Mouse (Mus musculus) hindbrain, embryonic 14.5 days (tissue): ENCODE measurements around the gene Ifitm3. TPM values are rescaled to one million over a fixed set of nuclear protein-coding genes. Genes with fewer than 3 reads are reported as not detected.

Experiments
- ATAC-seq: fragments of 200-750 bp; cut with Nextera tagmentation; 2 replicates; pipeline ENCODE4 v1.8.0; 2017; ENCODE audit warnings: moderate number of reproducible peaks, mild to moderate bottlenecking, moderate TSS enrichment, moderate library complexity; ENCODE audit not compliant: low FRiP score
- DNase-seq: peaks from one replicate; pipeline ENCODE4 v3.0.0-alpha.2; 2015; ENCODE audit warnings: low spot score
- H3K27ac ChIP-seq: fragments of 300-500 bp; sonication (generic); 2 replicates; pipeline ENCODE4 v1.5.1; 2014; ENCODE audit warnings: mild to moderate bottlenecking, moderate library complexity
- H3K27me3 ChIP-seq: fragments of 300-500 bp; sonication (generic); 2 replicates; pipeline ENCODE4 v1.6.1; 2014; ENCODE audit warnings: mild to moderate bottlenecking, low read length, mixed read lengths; ENCODE audit not compliant: control insufficient read depth, insufficient read depth
- H3K36me3 ChIP-seq: fragments of 300-500 bp; sonication (generic); replicated peaks from 2 replicates; pipeline ENCODE4 v1.6.1; 2014; ENCODE audit not compliant: control insufficient read depth, insufficient read depth
- H3K4me1 ChIP-seq: fragments of 300-500 bp; sonication (generic); replicated peaks from 2 replicates; pipeline ENCODE4 v1.6.1; 2014; ENCODE audit warnings: antibody characterized with exemption, low read length, mixed read lengths; ENCODE audit not compliant: control insufficient read depth, insufficient read depth
- H3K4me2 ChIP-seq: fragments of 300-500 bp; sonication (generic); replicated peaks from 2 replicates; pipeline ENCODE4 v1.6.1; 2014; ENCODE audit warnings: mild to moderate bottlenecking, moderate library complexity
- H3K4me3 ChIP-seq: fragments of 300-500 bp; sonication (generic); replicated peaks from 2 replicates; pipeline ENCODE4 v1.5.1; 2014; ENCODE audit warnings: mild to moderate bottlenecking, low read length
- H3K9ac ChIP-seq: fragments of 300-500 bp; sonication (generic); 2 replicates; pipeline ENCODE4 v1.6.1; 2014
- H3K9me3 ChIP-seq: fragments of 300-500 bp; sonication (generic); 2 replicates; pipeline ENCODE4 v1.6.1; 2016; ENCODE audit warnings: low read length; ENCODE audit not compliant: control insufficient read depth
- WGBS: fragments of 180-500 bp; shearing (Covaris S2); extraction: QIAGEN DNeasy Blood & Tissue Kit; methylation state at CpG from one replicate; pipeline ENCODE4 v1.1.7; 2014; 5-methylcytosine and 5-hydroxymethylcytosine counted together
- polyA plus RNA-seq: library from polyadenylated mRNA; unstranded; fragments of >200 nt; fragmentation: Nextera tagmentation; extraction: Ambion mirVana; gene quantifications from 2 replicates; pipeline ENCODE4 v1.2.1, GENCODE M21; 2014

The Ifitm3 gene
- 28.3 and 45.1 TPM in 2 replicates for polyA plus RNA-seq

- no peak within 1 kb of the TSS for H3K27ac ChIP-seq
- DNase-seq (no peak), ATAC-seq (no peak)
- 36% methylated on average over 10 of the region's 10 CpGs for WGBS
- H3K4me2 ChIP-seq: peak within 1 kb of the TSS; percentile 5
- H3K4me1 ChIP-seq: 0 out of 2 replicates have a peak, but pooled peaks cover 3% of the 10 kb centered on the region
- H3K4me3 ChIP-seq: no peak within 1 kb of the TSS
- no peaks in the 10 kb centered on the region for H3K9me3 ChIP-seq
- 0 out of 2 replicates have a peak, but pooled peaks cover 3% of the 10 kb centered on the region for H3K27me3 ChIP-seq
- no peak within 1 kb of the TSS for H3K9ac ChIP-seq
- H3K36me3 ChIP-seq: no peaks in the 10 kb centered on the region
Observed at GRCm38 (mm10) chr7:141010593-141010992, at the start of gene Ifitm3. Ifitm3 (minus strand) TSS chr7:141010770.

DNA sequence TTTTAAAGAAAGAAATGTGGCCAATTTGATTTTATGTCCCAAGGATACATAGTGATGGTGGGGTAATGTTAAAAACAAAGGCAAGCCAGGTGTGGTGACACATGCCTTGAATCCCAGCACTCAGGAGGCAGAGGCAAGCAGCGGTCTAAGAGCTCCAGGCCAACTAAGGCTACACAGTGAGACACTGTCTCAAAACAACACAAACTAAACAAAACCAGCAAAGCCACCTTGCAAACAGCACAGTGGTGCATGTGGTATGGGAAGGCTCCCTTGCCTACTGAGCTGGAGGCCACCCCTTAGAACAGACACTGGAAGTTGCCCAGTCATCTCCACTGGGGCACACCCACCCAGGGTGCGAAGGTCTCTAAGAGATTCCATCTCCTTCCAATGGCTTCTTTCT, 49.4 kb upstream of the Ifitm3 start:
- Histone ChIP-seq H3K4me1 (peaks cover 24% of the 10 kb centered on the region), H3K27me3 (no peaks in the 10 kb centered on the region), H3K27ac (peak overlapping the region; percentile 94), H3K9me3 (no peaks in the 10 kb centered on the region), H3K4me2 (peak overlapping the region; percentile 65), H3K36me3 (peaks cover 19% of the 10 kb centered on the region), H3K4me3 (peak overlapping the region; percentile 80), H3K9ac (peak overlapping the region; percentile 97)
- ATAC-seq (0 out of 2 replicates have a peak, but pooled peaks have one; percentile 0), DNase-seq (no peak)
- WGBS: 57% methylated on average over 2 of the region's 2 CpGs

- no peaks in the 10 kb centered on the region for H3K27me3 ChIP-seq
- H3K9ac ChIP-seq: no peak overlapping the region
- no peak overlapping the region for H3K4me3 ChIP-seq
- peaks cover 24% of the 10 kb centered on the region for H3K4me1 ChIP-seq
- no peaks in the 10 kb centered on the region for H3K9me3 ChIP-seq
- no peak for DNase-seq
- peaks cover 7% of the 10 kb centered on the region; the same call in 1 of the 2 replicates for H3K36me3 ChIP-seq
- no peak overlapping the region for H3K27ac ChIP-seq
- no peak for ATAC-seq
- WGBS: 95% methylated on average over 14 of the region's 14 CpGs
- H3K4me2 ChIP-seq: no peak overlapping the region
Observed at GRCm38 (mm10) chr7:141058601-141059341, 48.2 kb upstream of the Ifitm3 start.

GRCm38 (mm10) chr7:141057541-141057940, 47.0 kb upstream of the Ifitm3 start:
- H3K27me3 ChIP-seq: no peaks in the 10 kb centered on the region
- DNase-seq (no peak), ATAC-seq (no peak)
- no peak overlapping the region for H3K4me3 ChIP-seq
- H3K9me3 ChIP-seq: no peaks in the 10 kb centered on the region
- no peak overlapping the region for H3K9ac ChIP-seq
- H3K27ac ChIP-seq: no peak overlapping the region
- peaks cover 19% of the 10 kb centered on the region for H3K4me1 ChIP-seq
- no peaks in the 10 kb centered on the region for H3K36me3 ChIP-seq
- no peak overlapping the region for H3K4me2 ChIP-seq
- WGBS: 96% methylated on average over 1 of the region's 1 CpGs

DNA sequence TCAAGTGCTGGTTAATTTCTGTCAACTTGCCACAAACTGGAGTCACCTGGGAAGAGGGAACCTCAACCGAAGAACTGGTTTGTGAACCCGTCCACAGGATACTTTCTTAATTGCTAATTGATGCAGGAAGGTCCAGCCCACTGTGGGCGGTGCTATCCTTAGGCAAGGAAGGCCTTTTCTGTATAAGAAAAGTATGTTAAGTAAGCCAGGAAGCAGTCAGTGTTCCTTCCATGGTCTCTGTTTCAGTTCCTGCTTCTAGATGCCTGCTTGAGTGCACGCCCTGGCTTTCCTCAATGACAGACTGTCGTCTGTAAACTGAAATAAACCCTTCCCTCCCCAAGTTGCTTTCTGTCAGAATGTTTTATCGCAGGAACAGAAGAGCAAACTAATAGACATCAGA, 46.4 kb upstream of the Ifitm3 start:
- no peak overlapping the region for H3K9ac ChIP-seq
- no peaks in the 10 kb centered on the region for H3K36me3 ChIP-seq
- no peak overlapping the region for H3K4me2 ChIP-seq
- WGBS: 89% methylated on average over 6 of the region's 6 CpGs
- no peaks in the 10 kb centered on the region for H3K9me3 ChIP-seq
- H3K4me1 ChIP-seq: peaks cover 13% of the 10 kb centered on the region
- ATAC-seq (no peak), DNase-seq (no peak)
- H3K4me3 ChIP-seq: no peak overlapping the region
- no peak overlapping the region for H3K27ac ChIP-seq
- H3K27me3 ChIP-seq: no peaks in the 10 kb centered on the region

- no peak for ATAC-seq
- no peak overlapping the region for H3K4me2 ChIP-seq
- H3K36me3 ChIP-seq: no peaks in the 10 kb centered on the region
- no peaks in the 10 kb centered on the region for H3K27me3 ChIP-seq
- H3K27ac ChIP-seq: no peak overlapping the region
- H3K4me3 ChIP-seq: no peak overlapping the region
- H3K9me3 ChIP-seq: no peaks in the 10 kb centered on the region
- 83% methylated on average over 4 of the region's 4 CpGs for WGBS
- no peak for DNase-seq
- H3K9ac ChIP-seq: no peak overlapping the region
- H3K4me1 ChIP-seq: peaks cover 9% of the 10 kb centered on the region
Observed at GRCm38 (mm10) chr7:141055785-141056184, 45.2 kb upstream of the Ifitm3 start.

DNA sequence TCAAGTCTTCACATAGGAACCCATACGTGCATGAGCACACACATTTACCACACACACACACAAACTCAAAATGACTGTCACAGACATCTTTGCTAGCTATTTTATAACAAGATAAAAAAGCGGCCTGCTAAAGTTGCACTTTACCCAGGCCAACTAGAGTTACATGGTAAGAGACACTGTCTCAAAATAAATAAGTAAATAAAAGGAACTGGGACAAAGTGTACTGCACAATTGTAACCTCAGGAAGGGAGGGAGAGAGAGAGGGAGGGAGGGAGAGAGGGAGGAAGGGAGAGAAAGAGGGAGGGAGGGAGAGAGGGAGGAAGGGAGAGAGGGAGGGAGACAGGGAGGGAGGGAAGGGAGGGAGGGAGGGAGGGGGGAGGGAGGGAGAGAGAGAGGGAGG, 41.9 kb upstream of the Ifitm3 start:
- Histone ChIP-seq H3K27me3 (no peaks in the 10 kb centered on the region), H3K36me3 (no peaks in the 10 kb centered on the region), H3K4me2 (no peak overlapping the region), H3K9ac (no peak overlapping the region), H3K4me1 (peaks cover 2% of the 10 kb centered on the region), H3K4me3 (no peak overlapping the region), H3K9me3 (no peaks in the 10 kb centered on the region), H3K27ac (no peak overlapping the region)
- 92% methylated on average over 2 of the region's 2 CpGs for WGBS
- ATAC-seq (no peak), DNase-seq (no peak)

GRCm38 (mm10) chr7:141052016-141052415, 41.4 kb upstream of the Ifitm3 start:
- Histone ChIP-seq H3K27ac (no peak overlapping the region), H3K4me1 (peaks cover 6% of the 10 kb centered on the region), H3K4me2 (no peak overlapping the region), H3K9ac (no peak overlapping the region), H3K36me3 (no peaks in the 10 kb centered on the region), H3K27me3 (no peaks in the 10 kb centered on the region), H3K9me3 (no peaks in the 10 kb centered on the region), H3K4me3 (no peak overlapping the region)
- 92% methylated on average over 4 of the region's 4 CpGs for WGBS
- ATAC-seq (no peak), DNase-seq (no peak)

DNA sequence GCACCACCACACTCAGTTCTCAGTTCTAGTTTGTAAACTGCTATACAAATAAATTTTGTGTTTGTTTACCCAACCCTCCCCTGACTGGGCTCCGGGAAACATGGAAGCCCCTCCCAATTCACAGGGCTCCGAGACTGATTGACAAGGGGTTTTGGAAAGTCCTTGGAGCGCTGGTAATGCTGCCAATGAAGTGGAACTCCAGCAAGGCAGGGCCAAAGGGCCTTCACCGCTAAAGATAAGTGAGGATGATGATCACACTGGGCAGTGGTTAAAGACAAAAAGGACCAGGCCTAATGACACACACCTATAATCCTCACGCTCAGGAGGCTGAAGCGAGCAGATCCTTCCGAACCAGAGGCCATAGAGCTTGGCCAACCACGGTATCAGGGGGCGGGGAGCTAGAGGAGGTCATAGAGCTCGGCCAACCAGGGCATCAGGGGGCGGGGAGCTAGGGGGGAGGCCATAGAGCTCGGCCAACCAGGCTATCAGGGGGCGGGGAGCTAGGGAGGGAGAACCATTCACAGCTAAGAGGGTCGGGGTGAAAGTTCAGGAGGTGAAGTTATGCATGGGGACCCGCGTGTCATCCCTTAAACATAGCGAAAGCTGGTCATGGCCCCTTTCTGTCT, 40.6 kb upstream of the Ifitm3 start:
- Histone ChIP-seq H3K9ac (no peak overlapping the region), H3K9me3 (no peaks in the 10 kb centered on the region), H3K36me3 (no peaks in the 10 kb centered on the region), H3K27ac (no peak overlapping the region), H3K4me2 (no peak overlapping the region), H3K27me3 (no peaks in the 10 kb centered on the region), H3K4me1 (peaks cover 6% of the 10 kb centered on the region), H3K4me3 (no peak overlapping the region)
- no peak for DNase-seq
- ATAC-seq: no peak
- WGBS: 65% methylated on average over 17 of the region's 17 CpGs
